Mouse (Mus musculus) brain, adult 2 months (tissue): ENCODE data around the gene Cox8a.

ENCODE experiments used
- DNase-seq: peaks from one replicate; pipeline ENCODE4 v3.0.0; 2011; ENCODE audit warnings: low read depth, low spot score

Gene Cox8a

GRCm38 (mm10) chr19:7217162-7217925, at the start of gene Cox8a:
Gene Cox8a, minus strand, starts transcription at chr19:7217616.
- DNase-seq, result peak; percentile 99

GRCm38 (mm10) chr19:7266421-7266831, 49.0 kb upstream of the Cox8a start:
- DNase-seq, result no peak

GRCm38 (mm10) chr19:7265478-7266191, 48.2 kb upstream of the Cox8a start:
- DNase-seq, result no peak

- no peak for DNase-seq
Measured at GRCm38 (mm10) chr19:7264766-7265331, 47.4 kb upstream of the Cox8a start.

- peak; percentile 90 for DNase-seq
Measured at GRCm38 (mm10) chr19:7264088-7264765, 46.8 kb upstream of the Cox8a start.

- no peak for DNase-seq
Measured at GRCm38 (mm10) chr19:7262592-7262991, 45.2 kb upstream of the Cox8a start.

GRCm38 (mm10) chr19:7261964-7262363, 44.5 kb upstream of the Cox8a start:
- no peak for DNase-seq

GRCm38 (mm10) chr19:7261476-7261875, 44.1 kb upstream of the Cox8a start:
- no peak for DNase-seq

- DNase-seq, result peak; percentile 71
Measured at GRCm38 (mm10) chr19:7257881-7258280, 40.5 kb upstream of the Cox8a start.

GRCm38 (mm10) chr19:7246021-7246420, 28.6 kb upstream of the Cox8a start:
- no peak for DNase-seq

- DNase-seq, result peak; percentile 98
Measured at GRCm38 (mm10) chr19:7240782-7241690, 23.6 kb upstream of the Cox8a start, which contains the start of gene Naa40. Gene Naa40, minus strand, starts transcription at chr19:7241183.

- DNase-seq, result no peak
Measured at GRCm38 (mm10) chr19:7240291-7240690, 22.9 kb upstream of the Cox8a start.

GRCm38 (mm10) chr19:7239574-7239973, 22.2 kb upstream of the Cox8a start:
- no peak for DNase-seq

- DNase-seq, result no peak
Measured at GRCm38 (mm10) chr19:7236742-7237141, 19.3 kb upstream of the Cox8a start.

- no peak for DNase-seq
Measured at GRCm38 (mm10) chr19:7236011-7236410, 18.6 kb upstream of the Cox8a start.

- DNase-seq, result no peak
Measured at GRCm38 (mm10) chr19:7235461-7235860, 18.0 kb upstream of the Cox8a start.

GRCm38 (mm10) chr19:7234537-7235221, 17.3 kb upstream of the Cox8a start:
- peak; percentile 94 for DNase-seq

GRCm38 (mm10) chr19:7226511-7226914, 9.1 kb upstream of the Cox8a start:
- no peak for DNase-seq

- no peak for DNase-seq
Measured at GRCm38 (mm10) chr19:7225096-7225690, 7.8 kb upstream of the Cox8a start.

- no peak for DNase-seq
Measured at GRCm38 (mm10) chr19:7224253-7224652, 6.8 kb upstream of the Cox8a start.
